25 mouse cellular contexts compared by ENCODE assay signal in the genomic region with DNA sequence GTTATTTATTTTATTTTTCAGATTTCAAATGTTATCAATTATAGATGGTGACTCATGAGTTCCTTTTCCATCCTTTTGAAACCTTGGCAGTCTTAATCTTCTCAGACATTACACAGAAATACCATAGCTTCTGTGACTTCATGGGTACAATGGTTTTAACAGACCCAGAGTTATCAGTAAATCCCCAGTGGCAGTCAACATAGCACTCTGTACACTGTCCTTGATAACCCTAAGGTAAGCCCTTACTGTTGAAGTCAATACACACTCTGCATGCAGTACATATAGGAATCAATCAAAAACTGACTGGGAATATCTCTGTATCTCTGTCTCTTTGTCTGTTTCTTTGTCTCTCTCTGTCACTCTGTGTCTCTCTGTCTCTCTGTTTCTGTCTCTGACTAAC. TPM values are rescaled to one million over a fixed set of nuclear protein-coding genes. Genes with fewer than 3 reads are reported as not detected.
"Had no signal": no experiment of that assay in that cellular context is flagged by ENCODE, and none has a peak within 500 bp of the region (broad histone marks: within the 10 kb centered on the region; RNA-seq: fewer than 3 reads in every experiment).

No protein-coding gene starts in this region.

- H3K27ac ChIP-seq: neural tube, embryonic 13.5 days; neural tube, embryonic 15.5 days; stomach, embryonic 15.5 days; stomach, postnatal 0 days had no signal

- DNase-seq: retina, postnatal 1 day; right cerebral cortex, adult 18-20 months; right cerebral cortex, postnatal 14 days; right cerebral cortex, postnatal 25 days; right cerebral cortex, postnatal 4 days; spleen, adult 18-20 months; thymus, adult 18-20 months; thymus, adult 2 months; thymus, postnatal 14 days; thymus, postnatal 25 days; thymus, postnatal 36 days; thymus, postnatal 4 days had no signal

- H3K9ac ChIP-seq: neural tube, embryonic 13.5 days; neural tube, embryonic 15.5 days; stomach, embryonic 15.5 days had no signal

- H3K4me1 ChIP-seq: neural tube, embryonic 13.5 days; neural tube, embryonic 15.5 days; stomach, embryonic 15.5 days had no signal

- H3K27me3 ChIP-seq: neural tube, embryonic 13.5 days; neural tube, embryonic 15.5 days; stomach, embryonic 15.5 days had no signal

- H3K9me3 ChIP-seq: neural tube, embryonic 13.5 days; neural tube, embryonic 15.5 days; stomach, embryonic 15.5 days had no signal

- H3K36me3 ChIP-seq: neural tube, embryonic 13.5 days; neural tube, embryonic 15.5 days; stomach, embryonic 15.5 days had no signal

- H3K4me2 ChIP-seq: neural tube, embryonic 13.5 days; neural tube, embryonic 15.5 days; stomach, embryonic 15.5 days had no signal

- H3K4me3 ChIP-seq: neural tube, embryonic 13.5 days; neural tube, embryonic 15.5 days; stomach, embryonic 15.5 days had no signal

RNA-seq across cellular contexts. Expression of a gene that starts 5.2 kb away (rescaled TPM):
- total RNA-seq: neutrophil, adult 5-6 weeks had no signal
- polyA plus RNA-seq: neural tube, embryonic 13.5 days; neural tube, embryonic 14.5 days; neural tube, embryonic 15.5 days; small intestine, adult 2 months; spleen, adult 2 months; stomach, embryonic 14.5 days; stomach, embryonic 15.5 days; stomach, embryonic 16.5 days; stomach, postnatal 0 days; thymus, adult 2 months; thymus, postnatal 0 days; urinary bladder, adult 2 months had no signal

RNA-seq across cellular contexts. Expression of a gene that starts 18.2 kb away (rescaled TPM):
- total RNA-seq: neutrophil, adult 5-6 weeks had no signal
- polyA plus RNA-seq: neural tube, embryonic 13.5 days; neural tube, embryonic 14.5 days; neural tube, embryonic 15.5 days; small intestine, adult 2 months; spleen, adult 2 months; stomach, embryonic 14.5 days; stomach, embryonic 15.5 days; stomach, embryonic 16.5 days; stomach, postnatal 0 days; thymus, adult 2 months; thymus, postnatal 0 days; urinary bladder, adult 2 months had no signal

RNA-seq across cellular contexts. Expression of a gene that starts 20.8 kb away (rescaled TPM):
- total RNA-seq: neutrophil, adult 5-6 weeks had no signal
- polyA plus RNA-seq: neural tube, embryonic 13.5 days; neural tube, embryonic 14.5 days; neural tube, embryonic 15.5 days; small intestine, adult 2 months; spleen, adult 2 months; stomach, embryonic 14.5 days; stomach, embryonic 15.5 days; stomach, embryonic 16.5 days; stomach, postnatal 0 days; testis, adult 2 months; thymus, adult 2 months; thymus, postnatal 0 days; urinary bladder, adult 2 months had no signal

RNA-seq across cellular contexts. Expression of a gene that starts 45.4 kb away (rescaled TPM):
- total RNA-seq: neutrophil, adult 5-6 weeks had no signal
- polyA plus RNA-seq: neural tube, embryonic 13.5 days; neural tube, embryonic 14.5 days; neural tube, embryonic 15.5 days; small intestine, adult 2 months; spleen, adult 2 months; stomach, embryonic 14.5 days; stomach, embryonic 15.5 days; stomach, embryonic 16.5 days; stomach, postnatal 0 days; testis, adult 2 months; thymus, adult 2 months; thymus, postnatal 0 days; urinary bladder, adult 2 months had no signal

RNA-seq across cellular contexts. Expression of a gene that starts 56.0 kb away (rescaled TPM):
- polyA plus RNA-seq: neural tube, embryonic 13.5 days; neural tube, embryonic 14.5 days; neural tube, embryonic 15.5 days; small intestine, adult 2 months; spleen, adult 2 months; stomach, embryonic 14.5 days; stomach, embryonic 15.5 days; stomach, embryonic 16.5 days; stomach, postnatal 0 days; thymus, adult 2 months; thymus, postnatal 0 days; urinary bladder, adult 2 months had no signal
